Mouse (Mus musculus) hindbrain, embryonic 16.5 days (tissue): ENCODE measurements around the gene Sqor. TPM values are rescaled to one million over a fixed set of nuclear protein-coding genes. Genes with fewer than 3 reads are reported as not detected.

Experiments used
- ATAC-seq: fragments of 200-750 bp; cut with Nextera tagmentation; 2 replicates; pipeline ENCODE4 v1.8.0; 2017; ENCODE audit warnings: moderate TSS enrichment, moderate library complexity
- H3K27ac ChIP-seq: fragments of 300-500 bp; sonication (generic); 2 replicates; pipeline ENCODE4 v1.5.1; 2014; ENCODE audit warnings: low read depth, mild to moderate bottlenecking, control low read depth, low read length, moderate library complexity
- H3K27me3 ChIP-seq: fragments of 300-500 bp; sonication (generic); replicated peaks from 2 replicates; pipeline ENCODE4 v1.6.1; 2014; ENCODE audit warnings: low read length; ENCODE audit not compliant: control insufficient read depth, insufficient read depth
- H3K36me3 ChIP-seq: fragments of 300-500 bp; sonication (generic); 2 replicates; pipeline ENCODE4 v1.6.1; 2014; ENCODE audit warnings: mild to moderate bottlenecking, low read length, moderate library complexity, mixed read lengths; ENCODE audit not compliant: control insufficient read depth, insufficient read depth
- H3K4me1 ChIP-seq: fragments of 300-500 bp; sonication (generic); 2 replicates; pipeline ENCODE4 v1.6.1; 2014; ENCODE audit warnings: low read depth, low read length; ENCODE audit not compliant: control insufficient read depth, insufficient read depth
- H3K4me2 ChIP-seq: fragments of 300-500 bp; sonication (generic); 2 replicates; pipeline ENCODE4 v1.6.1; 2014; ENCODE audit warnings: mild to moderate bottlenecking, low read length, control low read depth, moderate library complexity
- H3K4me3 ChIP-seq: fragments of 300-500 bp; sonication (generic); 2 replicates; pipeline ENCODE4 v1.5.1; 2014; ENCODE audit warnings: mild to moderate bottlenecking, low read length, control low read depth, moderate library complexity
- H3K9ac ChIP-seq: fragments of 300-500 bp; sonication (generic); 2 replicates; pipeline ENCODE4 v1.6.1; 2014; ENCODE audit warnings: low read depth, mild to moderate bottlenecking, control low read depth, low read length, moderate library complexity
- H3K9me3 ChIP-seq: fragments of 300-500 bp; sonication (generic); 2 replicates; pipeline ENCODE4 v1.6.1; 2014; ENCODE audit warnings: mild to moderate bottlenecking, low read length, moderate library complexity; ENCODE audit not compliant: control insufficient read depth
- WGBS: fragments of 180-500 bp; shearing (Covaris S2); extraction: QIAGEN DNeasy Blood & Tissue Kit; methylation state at CpG from one replicate; pipeline ENCODE4 v1.1.7; 2014; 5-methylcytosine and 5-hydroxymethylcytosine counted together
- polyA plus RNA-seq: library from polyadenylated mRNA; unstranded; fragments of >200 nt; fragmentation: Nextera tagmentation; extraction: Ambion mirVana; gene quantifications from 2 replicates; pipeline ENCODE4 v1.2.1, GENCODE M21; 2015

The Sqor gene
- polyA plus RNA-seq, 1 experiment from 2014 or later: 4.2 TPM

- ATAC-seq: no peak
- Histone ChIP-seq H3K9ac (no peak overlapping the region), H3K4me1 (no peaks in the 10 kb centered on the region), H3K36me3 (no peaks in the 10 kb centered on the region), H3K9me3 (no peaks in the 10 kb centered on the region), H3K4me3 (no peak overlapping the region), H3K27me3 (no peaks in the 10 kb centered on the region), H3K27ac (no peak overlapping the region), H3K4me2 (no peak overlapping the region)
- WGBS: 76% methylated on average over 5 of the region's 5 CpGs
Observed at GRCm38 (mm10) chr2:122779967-122780366, 14.9 kb downstream of the Sqor start.

GRCm38 (mm10) chr2:122780447-122780846 is 15.4 kb downstream of the Sqor start:
- Histone ChIP-seq H3K27me3 (no peaks in the 10 kb centered on the region), H3K4me1 (no peaks in the 10 kb centered on the region), H3K9me3 (no peaks in the 10 kb centered on the region), H3K27ac (no peak overlapping the region), H3K9ac (no peak overlapping the region), H3K4me2 (no peak overlapping the region), H3K36me3 (no peaks in the 10 kb centered on the region), H3K4me3 (no peak overlapping the region)
- ATAC-seq: no peak
- 78% methylated on average over 3 of the region's 3 CpGs for WGBS

- Histone ChIP-seq H3K27ac (no peak overlapping the region), H3K4me2 (no peak overlapping the region), H3K9ac (no peak overlapping the region), H3K27me3 (no peaks in the 10 kb centered on the region), H3K4me1 (no peaks in the 10 kb centered on the region), H3K9me3 (no peaks in the 10 kb centered on the region), H3K4me3 (no peak overlapping the region), H3K36me3 (no peaks in the 10 kb centered on the region)
- WGBS: 75% methylated on average over 8 of the region's 8 CpGs
- no peak for ATAC-seq
Observed at GRCm38 (mm10) chr2:122781590-122782356, 16.7 kb downstream of the Sqor start.

- Histone ChIP-seq H3K9me3 (no peaks in the 10 kb centered on the region), H3K4me3 (no peak overlapping the region), H3K27me3 (no peaks in the 10 kb centered on the region), H3K4me2 (no peak overlapping the region), H3K9ac (no peak overlapping the region), H3K4me1 (no peaks in the 10 kb centered on the region), H3K27ac (no peak overlapping the region), H3K36me3 (no peaks in the 10 kb centered on the region)
- no peak for ATAC-seq
- WGBS: 92% methylated on average over 2 of the region's 2 CpGs
Observed at GRCm38 (mm10) chr2:122783730-122784129, 18.7 kb downstream of the Sqor start.

- Histone ChIP-seq H3K27ac (no peak overlapping the region), H3K27me3 (no peaks in the 10 kb centered on the region), H3K9ac (no peak overlapping the region), H3K9me3 (no peaks in the 10 kb centered on the region), H3K36me3 (no peaks in the 10 kb centered on the region), H3K4me3 (no peak overlapping the region), H3K4me1 (no peaks in the 10 kb centered on the region), H3K4me2 (no peak overlapping the region)
- ATAC-seq: no peak
- 90% methylated on average over 3 of the region's 3 CpGs for WGBS
Observed at GRCm38 (mm10) chr2:122784701-122785100, 19.7 kb downstream of the Sqor start.

GRCm38 (mm10) chr2:122786167-122786566 is 21.1 kb downstream of the Sqor start:
- 81% methylated on average over 2 of the region's 2 CpGs for WGBS
- H3K4me3 ChIP-seq: no peak overlapping the region
- no peak for ATAC-seq
- H3K4me2 ChIP-seq: no peak overlapping the region
- H3K27me3 ChIP-seq: no peaks in the 10 kb centered on the region
- no peaks in the 10 kb centered on the region for H3K4me1 ChIP-seq
- H3K9me3 ChIP-seq: no peaks in the 10 kb centered on the region
- no peak overlapping the region for H3K27ac ChIP-seq
- no peak overlapping the region for H3K9ac ChIP-seq
- no peaks in the 10 kb centered on the region for H3K36me3 ChIP-seq

- Histone ChIP-seq H3K9me3 (no peaks in the 10 kb centered on the region), H3K9ac (no peak overlapping the region), H3K4me2 (no peak overlapping the region), H3K4me1 (no peaks in the 10 kb centered on the region), H3K27ac (no peak overlapping the region), H3K27me3 (no peaks in the 10 kb centered on the region), H3K36me3 (no peaks in the 10 kb centered on the region), H3K4me3 (no peak overlapping the region)
- WGBS: 78% methylated on average over 7 of the region's 7 CpGs
- no peak for ATAC-seq
Observed at GRCm38 (mm10) chr2:122789311-122789710, 24.3 kb downstream of the Sqor start.

- Histone ChIP-seq H3K9me3 (no peaks in the 10 kb centered on the region), H3K4me1 (no peaks in the 10 kb centered on the region), H3K27ac (no peak overlapping the region), H3K27me3 (no peaks in the 10 kb centered on the region), H3K4me3 (no peak overlapping the region), H3K9ac (no peak overlapping the region), H3K36me3 (no peaks in the 10 kb centered on the region), H3K4me2 (no peak overlapping the region)
- ATAC-seq: no peak
- 77% methylated on average over 6 of the region's 6 CpGs for WGBS
Observed at GRCm38 (mm10) chr2:122789730-122790129, 24.7 kb downstream of the Sqor start.

GRCm38 (mm10) chr2:122804392-122804791 is 39.4 kb downstream of the Sqor start:
- no peaks in the 10 kb centered on the region for H3K36me3 ChIP-seq
- 67% methylated on average over 6 of the region's 6 CpGs for WGBS
- no peaks in the 10 kb centered on the region for H3K27me3 ChIP-seq
- H3K4me3 ChIP-seq: no peak overlapping the region
- no peak overlapping the region for H3K27ac ChIP-seq
- no peak overlapping the region for H3K9ac ChIP-seq
- no peak for ATAC-seq
- H3K4me2 ChIP-seq: no peak overlapping the region
- H3K4me1 ChIP-seq: no peaks in the 10 kb centered on the region
- H3K9me3 ChIP-seq: no peaks in the 10 kb centered on the region
